Mouse (Mus musculus): ENCODE measurements at regions not wholly inside any gene's neighbourhood (a gene's known extent, or its start where the extent isn't known, plus 50 kb on each side); places are given as distances from the start of the nearest gene placed in this dataset.

GRCm38 (mm10) chr2:75240976-75241375, 415.4 kb downstream of the Mtx2 start:
- H3K27me3 ChIP-seq (ENCODE audit: control insufficient read depth, insufficient read depth, low read length, poor library complexity, severe bottlenecking) = no peaks in the 10 kb centered on the region
- H3K36me3 ChIP-seq (ENCODE audit: control insufficient read depth, insufficient read depth, low read length, poor library complexity, severe bottlenecking) = no peaks in the 10 kb centered on the region
- no peak for DNase-seq (ENCODE audit: low read depth, low spot score)

GRCm38 (mm10) chr2:75244311-75245033, 414.6 kb upstream of the Hnrnpa3 start:
- H3K36me3 ChIP-seq (ENCODE audit: control insufficient read depth, insufficient read depth, low read length, poor library complexity, severe bottlenecking) = no peaks in the 10 kb centered on the region
- DNase-seq (ENCODE audit: low read depth, low spot score) = no peak
- H3K27me3 ChIP-seq (ENCODE audit: control insufficient read depth, insufficient read depth, low read length, poor library complexity, severe bottlenecking) = no peaks in the 10 kb centered on the region

- no peak for DNase-seq (ENCODE audit: low read depth, low spot score)
- Histone ChIP-seq H3K27me3 (ENCODE audit: control insufficient read depth, insufficient read depth, low read length, poor library complexity, severe bottlenecking) (no peaks in the 10 kb centered on the region), H3K36me3 (ENCODE audit: control insufficient read depth, insufficient read depth, low read length, poor library complexity, severe bottlenecking) (no peaks in the 10 kb centered on the region)
These were observed 413.8 kb upstream of the Hnrnpa3 start for GRCm38 (mm10) chr2:75245256-75245655.

- H3K36me3 ChIP-seq (ENCODE audit: control insufficient read depth, insufficient read depth, low read length, poor library complexity, severe bottlenecking) = no peaks in the 10 kb centered on the region
- no peaks in the 10 kb centered on the region for H3K27me3 ChIP-seq (ENCODE audit: control insufficient read depth, insufficient read depth, low read length, poor library complexity, severe bottlenecking)
- no peak for DNase-seq (ENCODE audit: low read depth, low spot score)
These were observed 413.4 kb upstream of the Hnrnpa3 start for GRCm38 (mm10) chr2:75245662-75246061.

- no peak for DNase-seq (ENCODE audit: low read depth, low spot score)
- no peaks in the 10 kb centered on the region for H3K36me3 ChIP-seq (ENCODE audit: control insufficient read depth, insufficient read depth, low read length, poor library complexity, severe bottlenecking)
- H3K27me3 ChIP-seq (ENCODE audit: control insufficient read depth, insufficient read depth, low read length, poor library complexity, severe bottlenecking) = no peaks in the 10 kb centered on the region
These were observed 412.8 kb upstream of the Hnrnpa3 start for GRCm38 (mm10) chr2:75246082-75246743.

- DNase-seq (ENCODE audit: low read depth, low spot score) = no peak
- Histone ChIP-seq H3K36me3 (ENCODE audit: control insufficient read depth, insufficient read depth, low read length, poor library complexity, severe bottlenecking) (no peaks in the 10 kb centered on the region), H3K27me3 (ENCODE audit: control insufficient read depth, insufficient read depth, low read length, poor library complexity, severe bottlenecking) (no peaks in the 10 kb centered on the region)
These were observed 410.8 kb upstream of the Hnrnpa3 start for GRCm38 (mm10) chr2:75248251-75248650.

GRCm38 (mm10) chr2:75250507-75250906, 408.6 kb upstream of the Hnrnpa3 start:
- DNase-seq (ENCODE audit: low read depth, low spot score) = no peak
- Histone ChIP-seq H3K27me3 (ENCODE audit: control insufficient read depth, insufficient read depth, low read length, poor library complexity, severe bottlenecking) (no peaks in the 10 kb centered on the region), H3K36me3 (ENCODE audit: control insufficient read depth, insufficient read depth, low read length, poor library complexity, severe bottlenecking) (no peaks in the 10 kb centered on the region)

- H3K27me3 ChIP-seq (ENCODE audit: control insufficient read depth, insufficient read depth, low read length, poor library complexity, severe bottlenecking) = no peaks in the 10 kb centered on the region
- no peak for DNase-seq (ENCODE audit: low read depth, low spot score)
- no peaks in the 10 kb centered on the region for H3K36me3 ChIP-seq (ENCODE audit: control insufficient read depth, insufficient read depth, low read length, poor library complexity, severe bottlenecking)
These were observed 406.2 kb upstream of the Hnrnpa3 start for GRCm38 (mm10) chr2:75252829-75253228.

- H3K36me3 ChIP-seq (ENCODE audit: control insufficient read depth, insufficient read depth, low read length, poor library complexity, severe bottlenecking) = no peaks in the 10 kb centered on the region
- DNase-seq (ENCODE audit: low read depth, low spot score) = no peak
- no peaks in the 10 kb centered on the region for H3K27me3 ChIP-seq (ENCODE audit: control insufficient read depth, insufficient read depth, low read length, poor library complexity, severe bottlenecking)
These were observed 393.8 kb upstream of the Hnrnpa3 start for GRCm38 (mm10) chr2:75265218-75265617.

GRCm38 (mm10) chr2:75265739-75266699, 393.0 kb upstream of the Hnrnpa3 start:
- Histone ChIP-seq H3K36me3 (ENCODE audit: control insufficient read depth, insufficient read depth, low read length, poor library complexity, severe bottlenecking) (no peaks in the 10 kb centered on the region), H3K27me3 (ENCODE audit: control insufficient read depth, insufficient read depth, low read length, poor library complexity, severe bottlenecking) (no peaks in the 10 kb centered on the region)
- DNase-seq (ENCODE audit: low read depth, low spot score) = no peak

- Histone ChIP-seq H3K27me3 (ENCODE audit: control insufficient read depth, insufficient read depth, low read length, poor library complexity, severe bottlenecking) (no peaks in the 10 kb centered on the region), H3K36me3 (ENCODE audit: control insufficient read depth, insufficient read depth, low read length, poor library complexity, severe bottlenecking) (no peaks in the 10 kb centered on the region)
- no peak for DNase-seq (ENCODE audit: low read depth, low spot score)
These were observed 391.1 kb upstream of the Hnrnpa3 start for GRCm38 (mm10) chr2:75267949-75268348.

- no peak for DNase-seq (ENCODE audit: low read depth, low spot score)
- Histone ChIP-seq H3K27me3 (ENCODE audit: control insufficient read depth, insufficient read depth, low read length, poor library complexity, severe bottlenecking) (no peaks in the 10 kb centered on the region), H3K36me3 (ENCODE audit: control insufficient read depth, insufficient read depth, low read length, poor library complexity, severe bottlenecking) (no peaks in the 10 kb centered on the region)
These were observed 389.6 kb upstream of the Hnrnpa3 start for GRCm38 (mm10) chr2:75269446-75269845.

- H3K27me3 ChIP-seq (ENCODE audit: control insufficient read depth, insufficient read depth, low read length, poor library complexity, severe bottlenecking) = no peaks in the 10 kb centered on the region
- H3K36me3 ChIP-seq (ENCODE audit: control insufficient read depth, insufficient read depth, low read length, poor library complexity, severe bottlenecking) = no peaks in the 10 kb centered on the region
- no peak for DNase-seq (ENCODE audit: low read depth, low spot score)
These were observed 388.9 kb upstream of the Hnrnpa3 start for GRCm38 (mm10) chr2:75270115-75270514.

- Histone ChIP-seq H3K27me3 (ENCODE audit: control insufficient read depth, insufficient read depth, low read length, poor library complexity, severe bottlenecking) (no peaks in the 10 kb centered on the region), H3K36me3 (ENCODE audit: control insufficient read depth, insufficient read depth, low read length, poor library complexity, severe bottlenecking) (no peaks in the 10 kb centered on the region)
- no peak for DNase-seq (ENCODE audit: low read depth, low spot score)
These were observed 371.2 kb upstream of the Hnrnpa3 start for GRCm38 (mm10) chr2:75287900-75288299.

- Histone ChIP-seq H3K27me3 (ENCODE audit: control insufficient read depth, insufficient read depth, low read length, poor library complexity, severe bottlenecking) (no peaks in the 10 kb centered on the region), H3K36me3 (ENCODE audit: control insufficient read depth, insufficient read depth, low read length, poor library complexity, severe bottlenecking) (no peaks in the 10 kb centered on the region)
- no peak for DNase-seq (ENCODE audit: low read depth, low spot score)
These were observed 367.4 kb upstream of the Hnrnpa3 start for GRCm38 (mm10) chr2:75291674-75292073.

Measured in splenic B cell, adult 2 months (primary cell).